Mouse (Mus musculus) central nervous system, embryonic 11.5 days (tissue): ENCODE data around the gene Mef2c. TPM values are rescaled to one million over a fixed set of nuclear protein-coding genes. Genes with fewer than 3 reads are reported as not detected.

Experiments
- polyA plus RNA-seq: library from polyadenylated mRNA; depleted of rRNA; stranded (reverse); fragments of >200 nt; gene quantifications from 2 replicates; pipeline ENCODE4 v1.2.3, GENCODE M21; 2012; rRNA removed

Gene Mef2c
- 6.2 and 15.2 TPM in 2 replicates for polyA plus RNA-seq

GRCm38 (mm10) chr13:83503919-83504318 lies at the start of gene Mef2c:
Gene Mef2c, plus strand, starts transcription at chr13:83504034.

